Mouse (Mus musculus) layer of hippocampus, postnatal 10 days (tissue): ENCODE measurements around the gene Rnf168. TPM values are rescaled to one million over a fixed set of nuclear protein-coding genes. Genes with fewer than 3 reads are reported as not detected.
"Not testable (repeated sequence)": the region's sequence is repeated elsewhere in the genome, so short reads cannot be mapped to it uniquely, and the experiment has no call there.

ENCODE experiments used
- DNase-seq, 2 experiments: peaks; one replicate each; pipeline ENCODE4 v3.0.0; 2021; ENCODE audit warnings: low spot score in 2 of 2
- long read RNA-seq: library from polyadenylated mRNA; stranded (forward); transcript quantifications from one replicate; pipeline ENCODE4 v2.0.0, GENCODE M21; 2023
- total RNA-seq, 2 experiments: library from RNA; stranded (reverse); gene quantifications; 2 replicates each; pipeline ENCODE4 v1.2.3; 2021

The Rnf168 gene
- total RNA-seq = 10 to 100 TPM; 27.2 to 27.5 TPM
- long read RNA-seq, partial matches to known transcripts = 0 of 1 reads
- long read RNA-seq, other reads (novel, unspliced or antisense) = 1 of 1 reads

GRCm38 (mm10) chr16:32277308-32278256, at the start of gene Rnf168:
Gene Rnf168, plus strand, starts transcription at chr16:32277459.
- peak; percentile 85 to 89 for DNase-seq

- not testable (repeated sequence) for DNase-seq
Measured at GRCm38 (mm10) chr16:32232050-32232449, 45.2 kb upstream of the Rnf168 start.

- DNase-seq = no peak
Measured at GRCm38 (mm10) chr16:32237930-32238680, 39.2 kb upstream of the Rnf168 start.

- DNase-seq = no peak
Measured at GRCm38 (mm10) chr16:32239428-32240312, 37.6 kb upstream of the Rnf168 start.

- DNase-seq = no peak
Measured at GRCm38 (mm10) chr16:32243901-32244300, 33.4 kb upstream of the Rnf168 start.

- peak in 1 of 2 experiments; percentile 49 for DNase-seq
Measured at GRCm38 (mm10) chr16:32246351-32246791, 30.9 kb upstream of the Rnf168 start.

GRCm38 (mm10) chr16:32246952-32247370, 30.3 kb upstream of the Rnf168 start, which contains the start of the genes Fbxo45 and Wdr53:
Gene Fbxo45, minus strand, starts transcription at chr16:32247158.
Gene Wdr53, plus strand, starts transcription at chr16:32247227.
- peak; percentile 95 to 96 for DNase-seq

- not testable (repeated sequence) for DNase-seq
Measured at GRCm38 (mm10) chr16:32264225-32264624, 13.0 kb upstream of the Rnf168 start.

GRCm38 (mm10) chr16:32271291-32271690, 6.0 kb upstream of the Rnf168 start, which contains the start of gene Smco1:
Gene Smco1, plus strand, starts transcription at chr16:32271468.
- no peak for DNase-seq

GRCm38 (mm10) chr16:32273338-32273737, 3.9 kb upstream of the Rnf168 start:
- DNase-seq = no peak

GRCm38 (mm10) chr16:32275041-32275440, 2.2 kb upstream of the Rnf168 start:
- no peak for DNase-seq

- no peak for DNase-seq
Measured at GRCm38 (mm10) chr16:32275830-32276229, 1.4 kb upstream of the Rnf168 start.

- DNase-seq = no peak
Measured at GRCm38 (mm10) chr16:32278396-32278795, 1.1 kb downstream of the Rnf168 start.

GRCm38 (mm10) chr16:32280211-32280610, 3.0 kb downstream of the Rnf168 start:
- no peak for DNase-seq

- no peak for DNase-seq
Measured at GRCm38 (mm10) chr16:32282608-32283007, 5.3 kb downstream of the Rnf168 start.

- DNase-seq = no peak
Measured at GRCm38 (mm10) chr16:32291821-32292220, 14.6 kb downstream of the Rnf168 start.

GRCm38 (mm10) chr16:32299617-32300016, 22.4 kb downstream of the Rnf168 start:
- not testable (repeated sequence) for DNase-seq

GRCm38 (mm10) chr16:32303046-32303445, 25.8 kb downstream of the Rnf168 start:
- DNase-seq = no peak

GRCm38 (mm10) chr16:32303886-32304285, 26.6 kb downstream of the Rnf168 start:
- DNase-seq = no peak

- DNase-seq = no peak
Measured at GRCm38 (mm10) chr16:32311970-32312369, 34.7 kb downstream of the Rnf168 start.
